Comparison of ENCODE assay signal across 8 mouse cellular contexts in the genomic region with DNA sequence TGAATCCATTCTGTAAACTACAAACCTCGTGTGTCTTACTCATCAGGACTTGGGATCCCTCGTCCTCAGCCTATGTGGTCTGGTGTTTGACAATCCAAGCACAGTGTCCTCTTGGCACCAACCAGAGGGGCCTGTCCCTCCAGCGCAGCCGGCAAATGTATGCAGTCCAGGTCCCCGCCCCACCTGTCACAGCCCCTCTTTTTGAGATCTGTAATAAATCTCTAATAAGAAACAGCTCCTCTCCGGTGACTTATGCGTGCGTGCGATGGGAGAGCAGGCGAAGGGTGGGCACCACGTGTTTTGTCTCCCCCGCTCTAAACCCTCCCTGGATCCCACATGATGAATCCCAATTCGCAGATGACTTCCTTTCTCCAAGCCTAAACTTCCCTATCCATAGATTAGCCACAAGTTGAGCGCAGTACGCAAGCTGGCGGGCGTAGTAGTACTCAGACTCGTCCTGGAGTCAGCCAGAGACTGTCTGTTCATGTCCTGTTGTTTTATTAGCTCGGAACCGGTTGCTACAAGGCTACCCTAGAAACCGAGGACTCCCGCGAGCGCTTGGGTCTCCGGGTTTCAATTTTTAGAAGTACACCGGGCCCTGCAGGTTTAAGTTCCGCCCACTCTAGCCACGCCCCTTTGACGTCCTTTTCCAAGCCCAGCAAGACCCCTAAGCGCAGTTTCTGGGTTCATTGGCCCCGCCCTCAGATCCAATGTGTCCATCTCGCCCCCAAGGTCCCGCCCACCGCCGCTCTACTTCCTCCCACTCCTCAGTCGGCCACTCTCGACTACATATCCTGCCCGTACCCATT. TPM values are rescaled to one million over a fixed set of nuclear protein-coding genes. Genes with fewer than 3 reads are reported as not detected.
DNase-seq lines count a peak whose midpoint lies in the region; ATAC-seq and TF ChIP-seq lines count a peak whose summit lies in the region.

No protein-coding gene starts in this region.

- no peak for DNase-seq in heart, postnatal 25 days (ENCODE audit: low spot score)
- DNase-seq in ES-CJ7 (ENCODE audit: low read depth, low spot score) = peak; percentile 99
- peak; percentile 54 for DNase-seq in cerebellum, adult 8-10 months
- peak; percentile 96 for DNase-seq in limb, embryonic 10.5 days (ENCODE audit: low spot score)

- H3K27me3 ChIP-seq in heart, embryonic 12.5 days (replicated peaks) = no peaks in the 10 kb centered on the region
- H3K27me3 ChIP-seq in limb, embryonic 10.5 days (ENCODE audit: low read depth, poor library complexity, severe bottlenecking) = no peaks in the 10 kb centered on the region
- no peaks in the 10 kb centered on the region for H3K27me3 ChIP-seq in myocyte (ENCODE audit: control insufficient read depth, insufficient read depth, insufficient read length)

- H3K4me1 ChIP-seq in heart, embryonic 12.5 days (replicated peaks) = peaks cover 50% of the 10 kb centered on the region
- H3K4me1 ChIP-seq in limb, embryonic 10.5 days = peaks cover 60% of the 10 kb centered on the region

- H3K79me2 ChIP-seq in myocyte (ENCODE audit: control insufficient read depth, insufficient read depth) = peaks cover 19% of the 10 kb centered on the region

- peaks cover 52% of the 10 kb centered on the region for H3K36me3 ChIP-seq in heart, embryonic 12.5 days
- peaks cover 68% of the 10 kb centered on the region for H3K36me3 ChIP-seq in limb, embryonic 10.5 days
- no peaks in the 10 kb centered on the region for H3K36me3 ChIP-seq in myocyte (ENCODE audit: control insufficient read depth, insufficient read depth)

- peak; percentile 44 for TF ChIP-seq POLR2A in myocyte (IDR thresholded peaks at IDR 0.05; ENCODE audit: insufficient read length, low read depth)

- peak overlapping the region; percentile 88 for H3K4me2 ChIP-seq in heart, embryonic 12.5 days
- H3K4me2 ChIP-seq in myocyte (ENCODE audit: low read depth) = peak overlapping the region; percentile 100

- H3K9me3 ChIP-seq in heart, embryonic 12.5 days (replicated peaks) = no peaks in the 10 kb centered on the region
- no peaks in the 10 kb centered on the region for H3K9me3 ChIP-seq in limb, embryonic 10.5 days (replicated peaks)

- ATAC-seq in heart, embryonic 12.5 days (ENCODE audit: insufficient number of reproducible peaks, low FRiP score) = no peak; the same call in 1 of the 2 replicates
- ATAC-seq in granulocyte monocyte progenitor cell, adult 5-6 weeks (replicated peaks; ENCODE audit: poor library complexity, severe bottlenecking) = peak; percentile 65
- ATAC-seq in activated CD4-positive, CD25-positive, alpha-beta regulatory T cell, adult 4 months = no peak

- H3K27ac ChIP-seq in heart, embryonic 12.5 days (ENCODE audit: poor library complexity, severe bottlenecking) = peak overlapping the region; percentile 84
- H3K27ac ChIP-seq in limb, embryonic 10.5 days = peak overlapping the region; percentile 95

- 2% methylated on average over 38 of the region's 38 CpGs for WGBS in heart, embryonic 12.5 days
- 1% methylated on average over 38 of the region's 38 CpGs for WGBS in limb, embryonic 10.5 days

- intact Hi-C loops in heart, postnatal 25 days (cut with DNase I) = loop anchor here (2.0 kb wide), 1 partner anchor 27 kb away; the partner anchor contains the start of gene Pip5k1c

- peak overlapping the region; percentile 71 for H3K9ac ChIP-seq in heart, embryonic 12.5 days

- peak overlapping the region; percentile 4 for H3ac ChIP-seq in myocyte (ENCODE audit: control insufficient read depth, insufficient read length)

- H3K4me3 ChIP-seq in heart, embryonic 12.5 days = peak overlapping the region; percentile 96
- peak overlapping the region; percentile 95 for H3K4me3 ChIP-seq in limb, embryonic 10.5 days
- peak overlapping the region; percentile 69 for H3K4me3 ChIP-seq in myocyte

TF ChIP-seq in myocyte, 11 proteins besides CTCF, POLR2A, EP300 and RAD21:
- TF ChIP-seq SRF (IDR thresholded peaks at IDR 0.05; ENCODE audit: control insufficient read depth, insufficient read length, low read depth) (no peak), POLR2AphosphoS2 (IDR thresholded peaks at IDR 0.05; ENCODE audit: insufficient read length, low read depth) (peak; percentile 37), MYOG (IDR thresholded peaks at IDR 0.05; ENCODE audit: control insufficient read depth in 1 of 3, insufficient read depth in 1 of 3, insufficient read length in 2 of 3, low read depth in 2 of 3) (no peak)

RNA-seq across cellular contexts. Expression of gene Cactin, which starts 1.0 kb away (rescaled TPM):
- 37.3 and 40.3 TPM in 2 replicates for polyA plus RNA-seq in heart, embryonic 12.5 days (2016; fragmentation: Nextera tagmentation; extraction: Ambion mirVana)
- 10 to 100 TPM; 13.5 to 16.6 TPM for total RNA-seq in heart, postnatal 25 days (2021)
- 16.2 and 16.3 TPM in 2 replicates for total RNA-seq in granulocyte monocyte progenitor cell, adult 5-6 weeks (2014; fragmentation: Nextera tagmentation)
- total RNA-seq in granulocyte monocyte progenitor cell, adult 5-6 weeks (2017) = 19.4 and 26.5 TPM in 2 replicates
- 62.5 and 67.7 TPM in 2 replicates for polyA plus RNA-seq in limb, embryonic 10.5 days (2016; fragmentation: Nextera tagmentation; extraction: Ambion mirVana)
- polyA plus RNA-seq in myocyte (2012; fragmentation: generic; extraction: Trizol) = 31.3 TPM
- polyA plus RNA-seq in activated CD4-positive, CD25-positive, alpha-beta regulatory T cell, adult 4 months (2017; shearing (Covaris generic)) = 1 to 10 TPM; 5.1 to 5.7 TPM

RNA-seq across cellular contexts. Expression of gene Tbxa2r, which starts 8.6 kb away (rescaled TPM):
- 13.4 TPM in 2 replicates for polyA plus RNA-seq in heart, embryonic 12.5 days (2016; fragmentation: Nextera tagmentation; extraction: Ambion mirVana)
- total RNA-seq in heart, postnatal 25 days (2021) = 1 to 10 TPM; 4.8 to 5.7 TPM
- not detected in 2 replicates for total RNA-seq in granulocyte monocyte progenitor cell, adult 5-6 weeks (2014; fragmentation: Nextera tagmentation)
- total RNA-seq in granulocyte monocyte progenitor cell, adult 5-6 weeks (2017) = 0.09 TPM in 1 of 2 replicates, not detected in the other
- polyA plus RNA-seq in limb, embryonic 10.5 days (2016; fragmentation: Nextera tagmentation; extraction: Ambion mirVana) = 3.2 and 3.6 TPM in 2 replicates
- 0.16 TPM for polyA plus RNA-seq in myocyte (2012; fragmentation: generic; extraction: Trizol)
- 10 to 100 TPM; 20.9 to 21.4 TPM for polyA plus RNA-seq in activated CD4-positive, CD25-positive, alpha-beta regulatory T cell, adult 4 months (2017; shearing (Covaris generic))

RNA-seq across cellular contexts. Expression of gene Gipc3, which starts 23.1 kb away (rescaled TPM):
- not detected in 2 replicates for polyA plus RNA-seq in heart, embryonic 12.5 days (2016; fragmentation: Nextera tagmentation; extraction: Ambion mirVana)
- total RNA-seq in heart, postnatal 25 days (2021) = 1 to 10 TPM; 4.8 to 5.4 TPM
- not detected in 2 replicates for total RNA-seq in granulocyte monocyte progenitor cell, adult 5-6 weeks (2014; fragmentation: Nextera tagmentation)
- total RNA-seq in granulocyte monocyte progenitor cell, adult 5-6 weeks (2017) = not detected in 2 replicates
- polyA plus RNA-seq in limb, embryonic 10.5 days (2016; fragmentation: Nextera tagmentation; extraction: Ambion mirVana) = 0.09 TPM in 1 of 2 replicates, not detected in the other
- polyA plus RNA-seq in myocyte (2012; fragmentation: generic; extraction: Trizol) = 0.10 TPM
- not detected for polyA plus RNA-seq in activated CD4-positive, CD25-positive, alpha-beta regulatory T cell, adult 4 months (2017; shearing (Covaris generic))

RNA-seq across cellular contexts. Expression of gene Pip5k1c, which starts 27.2 kb away (rescaled TPM):
- 41.1 and 43.4 TPM in 2 replicates for polyA plus RNA-seq in heart, embryonic 12.5 days (2016; fragmentation: Nextera tagmentation; extraction: Ambion mirVana)
- 10 to 100 TPM; 30.0 to 33.7 TPM for total RNA-seq in heart, postnatal 25 days (2021)
- total RNA-seq in granulocyte monocyte progenitor cell, adult 5-6 weeks (2014; fragmentation: Nextera tagmentation) = 32.4 and 42.7 TPM in 2 replicates
- total RNA-seq in granulocyte monocyte progenitor cell, adult 5-6 weeks (2017) = 24.7 and 32.7 TPM in 2 replicates
- polyA plus RNA-seq in limb, embryonic 10.5 days (2016; fragmentation: Nextera tagmentation; extraction: Ambion mirVana) = 67.0 and 71.3 TPM in 2 replicates
- 23.3 TPM for polyA plus RNA-seq in myocyte (2012; fragmentation: generic; extraction: Trizol)
- polyA plus RNA-seq in activated CD4-positive, CD25-positive, alpha-beta regulatory T cell, adult 4 months (2017; shearing (Covaris generic)) = 10 to 100 TPM; 11.1 to 16.9 TPM

RNA-seq across cellular contexts. Expression of gene Tjp3, which starts 28.6 kb away (rescaled TPM):
- polyA plus RNA-seq in heart, embryonic 12.5 days (2016; fragmentation: Nextera tagmentation; extraction: Ambion mirVana) = 1.7 and 2.3 TPM in 2 replicates
- total RNA-seq in heart, postnatal 25 days (2021) = not detected
- 1.0 and 8.4 TPM in 2 replicates for total RNA-seq in granulocyte monocyte progenitor cell, adult 5-6 weeks (2014; fragmentation: Nextera tagmentation)
- 1.3 and 6.2 TPM in 2 replicates for total RNA-seq in granulocyte monocyte progenitor cell, adult 5-6 weeks (2017)
- polyA plus RNA-seq in limb, embryonic 10.5 days (2016; fragmentation: Nextera tagmentation; extraction: Ambion mirVana) = 4.7 and 5.1 TPM in 2 replicates
- polyA plus RNA-seq in myocyte (2012; fragmentation: generic; extraction: Trizol) = 0.17 TPM
- polyA plus RNA-seq in activated CD4-positive, CD25-positive, alpha-beta regulatory T cell, adult 4 months (2017; shearing (Covaris generic)) = 1 to 10 TPM; 2.4 to 3.1 TPM
